ENCODE assay signal across 17 mouse cellular contexts in the genomic region with DNA sequence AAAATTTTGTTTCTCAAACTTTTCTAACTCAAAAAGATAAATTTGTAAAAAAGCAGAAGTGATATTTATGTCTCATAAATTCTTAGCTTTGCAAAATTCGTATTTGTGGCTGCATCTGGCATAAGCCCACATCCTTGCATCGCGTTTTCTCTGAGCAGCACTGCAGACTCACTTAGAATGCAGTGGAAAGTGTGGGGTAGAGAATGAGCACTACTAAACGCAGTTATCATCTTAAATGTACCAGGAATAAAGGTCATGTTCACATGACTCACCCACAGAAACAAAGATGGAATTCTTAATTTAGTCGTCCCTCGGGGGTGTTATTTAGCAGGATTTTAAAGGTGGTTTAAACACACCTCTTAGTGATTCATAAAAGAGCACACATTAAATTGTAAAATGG.
A peak's percentile ranks its signal among the peaks of the same experiment; 100 is the strongest.
DNase-seq lines count a peak whose midpoint lies in the region; ATAC-seq and TF ChIP-seq lines count a peak whose summit lies in the region.
"Had no signal": no experiment of that assay in that cellular context is flagged by ENCODE, and none has a peak within 500 bp of the region (broad histone marks: within the 10 kb centered on the region; RNA-seq: fewer than 3 reads in every experiment).

No protein-coding gene starts in this region.

- no peak overlapping the region for H3ac ChIP-seq in C2C12 (ENCODE audit: control insufficient read depth, insufficient read length, low read depth)

- H3K27me3 ChIP-seq in C2C12 (ENCODE audit: control insufficient read depth, insufficient read depth, insufficient read length), result no peaks in the 10 kb centered on the region
- no peaks in the 10 kb centered on the region for H3K27me3 ChIP-seq in liver, embryonic 12.5 days (replicated peaks)
- H3K27me3 ChIP-seq: forebrain, embryonic 15.5 days; heart, embryonic 13.5 days; neural tube, embryonic 15.5 days had no signal

- H3K27ac ChIP-seq in olfactory bulb, adult 2 months (ENCODE audit: insufficient read depth, low read depth, low read length), result peak overlapping the region; percentile 74
- H3K27ac ChIP-seq in liver, embryonic 12.5 days, result no peak overlapping the region
- H3K27ac ChIP-seq: forebrain, embryonic 15.5 days; heart, embryonic 13.5 days; hindbrain, embryonic 10.5 days; neural tube, embryonic 15.5 days had no signal

- peaks cover 4% of the 10 kb centered on the region for H3K79me2 ChIP-seq in C2C12 (ENCODE audit: control insufficient read depth, insufficient read depth)

- no peak for TF ChIP-seq POLR2A in olfactory bulb, adult 2 months (IDR thresholded peaks at IDR 0.05; ENCODE audit: insufficient read depth, low read depth, low read length)

- no peaks in the 10 kb centered on the region for H3K36me3 ChIP-seq in C2C12 (ENCODE audit: control insufficient read depth, insufficient read depth)
- H3K36me3 ChIP-seq in liver, embryonic 12.5 days, result no peaks in the 10 kb centered on the region
- H3K36me3 ChIP-seq: forebrain, embryonic 15.5 days; heart, embryonic 13.5 days; hindbrain, embryonic 10.5 days; neural tube, embryonic 15.5 days had no signal

- no peak overlapping the region for H3K4me2 ChIP-seq in liver, embryonic 12.5 days
- H3K4me2 ChIP-seq: forebrain, embryonic 15.5 days; heart, embryonic 13.5 days; liver, embryonic 11.5 days; neural tube, embryonic 15.5 days had no signal

- no peak overlapping the region for H3K4me3 ChIP-seq in C2C12 (ENCODE audit: insufficient read depth, poor library complexity, severe bottlenecking)
- no peak overlapping the region for H3K4me3 ChIP-seq in olfactory bulb, adult 2 months (ENCODE audit: insufficient read depth, low read depth, low read length)
- no peak overlapping the region for H3K4me3 ChIP-seq in liver, embryonic 12.5 days
- H3K4me3 ChIP-seq: forebrain, embryonic 15.5 days; heart, embryonic 13.5 days; hindbrain, embryonic 10.5 days; neural tube, embryonic 15.5 days had no signal

- WGBS in olfactory bulb, adult 2 months, result 37% methylated on average over 6 of the region's 6 CpGs
- WGBS in liver, embryonic 12.5 days (ENCODE audit: insufficient replicate concordance), result 69% methylated on average over 6 of the region's 6 CpGs

- H3K79me3 ChIP-seq in C2C12 (ENCODE audit: low read depth), result no peaks in the 10 kb centered on the region

- H3K9ac ChIP-seq in liver, embryonic 12.5 days, result no peak overlapping the region
- H3K9ac ChIP-seq: forebrain, embryonic 15.5 days; heart, embryonic 13.5 days; neural tube, embryonic 15.5 days had no signal

- peak; percentile 26; the same call in 1 of the 2 replicates for ATAC-seq in granulocyte monocyte progenitor cell, adult 5-6 weeks (replicated peaks; ENCODE audit: poor library complexity, severe bottlenecking)
- no peak for ATAC-seq in liver, embryonic 12.5 days
- ATAC-seq: forebrain, embryonic 15.5 days had no signal

- H3K4me1 ChIP-seq in olfactory bulb, adult 2 months (ENCODE audit: control insufficient read depth, insufficient read depth, low read length), result peaks cover 4% of the 10 kb centered on the region; the same call in 1 of the 2 replicates
- H3K4me1 ChIP-seq in liver, embryonic 12.5 days, result no peaks in the 10 kb centered on the region
- H3K4me1 ChIP-seq: forebrain, embryonic 15.5 days; neural tube, embryonic 15.5 days had no signal

- DNase-seq in frontal cortex, adult 2 months (ENCODE audit: extremely low spot score in 1 of 2, low spot score in 1 of 2), result peak; percentile 57 to 82
- no peak for DNase-seq in frontal cortex, postnatal 25 days (ENCODE audit: low spot score in 2 of 2)
- DNase-seq in layer of hippocampus, adult 8-10 months (ENCODE audit: low spot score in 2 of 2), result no peak
- no peak for DNase-seq in cerebellum, adult 11-12 months
- DNase-seq: cerebellum, adult 2 months; embryo, embryonic 11 days; gastrocnemius, postnatal 36 days; thymus, adult 2 months had no signal

- no peak for TF ChIP-seq CTCF in C2C12 (IDR thresholded peaks at IDR 0.05; ENCODE audit: control insufficient read depth, insufficient read depth, insufficient read length)
- TF ChIP-seq CTCF in olfactory bulb, adult 2 months (IDR thresholded peaks at IDR 0.05; ENCODE audit: insufficient read depth, low read depth, low read length), result no peak

- no peaks in the 10 kb centered on the region for H3K9me3 ChIP-seq in liver, embryonic 12.5 days (replicated peaks)
- H3K9me3 ChIP-seq: forebrain, embryonic 15.5 days; neural tube, embryonic 15.5 days had no signal

TF ChIP-seq in C2C12, 6 proteins besides CTCF, POLR2A, EP300 and RAD21:
- TF ChIP-seq MAX (IDR thresholded peaks at IDR 0.05) (no peak), MYOD1 (IDR thresholded peaks at IDR 0.05; ENCODE audit: control insufficient read depth, insufficient read length, low read depth) (no peak), USF1 (IDR thresholded peaks at IDR 0.05; ENCODE audit: low read depth) (peak; percentile 59)
TF ChIP-seq in C2C12: peak in this region for 1.

Comparison
In these comparisons a context has a peak if more than half of its experiments do, and no peak if none do; other contexts are left out.
1. DNase-seq: peak in frontal cortex, adult 2 months (2 of 2); none in frontal cortex, postnatal 25 days (0 of 2), layer of hippocampus, adult 8-10 months (0 of 2) and cerebellum, adult 11-12 months (single experiment).